Mouse (Mus musculus) ES-Bruce4 (cell line): ENCODE results near the gene 1700001P01Rik. TPM values are rescaled to one million over a fixed set of nuclear protein-coding genes. Genes with fewer than 3 reads are reported as not detected.

Source experiments
- H3K27ac ChIP-seq: 2 replicates; pipeline ENCODE4 v1.5.1; 2012; ENCODE audit warnings: low read length, inconsistent platforms; ENCODE audit not compliant: insufficient read depth
- H3K27me3 ChIP-seq: 2 replicates; pipeline ENCODE4 v1.6.1; 2012; ENCODE audit warnings: mild to moderate bottlenecking, low read length, inconsistent platforms; ENCODE audit not compliant: control insufficient read depth, poor library complexity, insufficient read depth, severe bottlenecking
- H3K36me3 ChIP-seq: 2 replicates; pipeline ENCODE4 v1.6.1; 2012; ENCODE audit warnings: inconsistent platforms, mild to moderate bottlenecking, low read length, moderate library complexity; ENCODE audit not compliant: control insufficient read depth, poor library complexity, insufficient read depth, severe bottlenecking
- H3K4me1 ChIP-seq: one replicate; pipeline ENCODE4 v1.8.1; 2011; ENCODE audit warnings: low read length; ENCODE audit not compliant: control insufficient read depth, insufficient read depth
- H3K4me3 ChIP-seq: 2 replicates; pipeline ENCODE4 v1.5.1; 2011; ENCODE audit warnings: low read depth, mild to moderate bottlenecking, low read length
- H3K9ac ChIP-seq: 2 replicates; pipeline ENCODE4 v1.6.1; 2012; ENCODE audit warnings: low read depth, mild to moderate bottlenecking, inconsistent platforms; ENCODE audit not compliant: poor library complexity, severe bottlenecking
- H3K9me3 ChIP-seq: replicated peaks from 2 replicates; pipeline ENCODE4 v1.6.1; 2012; ENCODE audit warnings: mild to moderate bottlenecking, low read length, inconsistent platforms; ENCODE audit not compliant: control insufficient read depth, poor library complexity, insufficient read depth, severe bottlenecking
- CTCF ChIP-seq: IDR thresholded peaks from one replicate; pipeline ENCODE4 v1.8.1; 2011; ENCODE audit warnings: low read depth, low read length
- EP300 ChIP-seq: IDR thresholded peaks from 2 replicates; pipeline ENCODE4 v1.6.1; 2011; ENCODE audit warnings: low read depth, low read length; ENCODE audit not compliant: insufficient read depth
- POLR2A ChIP-seq: IDR thresholded peaks from one replicate; pipeline ENCODE4 v1.8.1; 2011; ENCODE audit warnings: low read length; ENCODE audit not compliant: insufficient read depth
- polyA plus RNA-seq: library from polyadenylated mRNA; stranded (reverse); fragments of >200 nt; gene quantifications from 2 replicates; pipeline ENCODE4 v1.2.4, GENCODE M21; 2011; ENCODE audit warnings: low read depth; ENCODE audit not compliant: missing spikeins, insufficient read depth, insufficient read length

The 1700001P01Rik gene
- polyA plus RNA-seq, 1 experiment, result 0.99 TPM

DNA sequence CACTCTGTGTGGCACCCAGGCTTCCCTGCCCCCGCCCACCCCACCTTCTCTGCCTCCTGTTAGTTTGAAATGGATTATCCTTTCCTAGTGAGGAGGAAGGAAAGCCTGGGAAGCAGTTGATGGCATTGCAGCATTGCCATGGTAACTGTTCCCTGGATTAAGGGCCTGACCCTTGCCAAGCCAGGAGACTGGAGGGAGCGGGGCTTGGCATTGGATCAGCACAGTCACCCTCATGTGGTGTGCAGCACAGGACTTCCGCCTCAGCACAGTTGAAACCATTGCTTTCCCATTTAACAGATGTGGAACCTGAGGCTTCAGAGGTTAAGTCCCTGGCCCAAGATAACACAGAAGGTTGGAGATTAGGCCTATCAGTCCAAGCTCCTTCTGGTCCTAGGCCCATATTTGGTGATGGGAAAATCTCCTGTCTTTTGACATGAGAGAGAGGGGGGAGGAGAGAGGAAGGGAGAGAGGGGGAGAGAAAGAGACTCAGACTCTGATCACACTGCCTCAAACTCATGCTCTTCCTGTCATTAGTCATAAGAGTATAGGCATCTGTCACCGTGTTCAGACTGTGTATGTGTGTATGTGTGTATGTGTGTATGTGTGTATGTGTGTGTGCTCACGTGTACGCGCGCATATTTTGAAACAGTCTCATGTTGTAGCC lies 45.8 kb upstream of the 1700001P01Rik start:
- Histone ChIP-seq H3K4me3 (no peak overlapping the region), H3K9ac (no peak overlapping the region), H3K4me1 (peaks cover 18% of the 10 kb centered on the region), H3K27me3 (no peaks in the 10 kb centered on the region), H3K9me3 (no peaks in the 10 kb centered on the region), H3K27ac (no peak overlapping the region), H3K36me3 (peaks cover 26% of the 10 kb centered on the region)
- TF ChIP-seq EP300, result no peak
- TF ChIP-seq CTCF, result no peak
- no peak for TF ChIP-seq POLR2A

DNA sequence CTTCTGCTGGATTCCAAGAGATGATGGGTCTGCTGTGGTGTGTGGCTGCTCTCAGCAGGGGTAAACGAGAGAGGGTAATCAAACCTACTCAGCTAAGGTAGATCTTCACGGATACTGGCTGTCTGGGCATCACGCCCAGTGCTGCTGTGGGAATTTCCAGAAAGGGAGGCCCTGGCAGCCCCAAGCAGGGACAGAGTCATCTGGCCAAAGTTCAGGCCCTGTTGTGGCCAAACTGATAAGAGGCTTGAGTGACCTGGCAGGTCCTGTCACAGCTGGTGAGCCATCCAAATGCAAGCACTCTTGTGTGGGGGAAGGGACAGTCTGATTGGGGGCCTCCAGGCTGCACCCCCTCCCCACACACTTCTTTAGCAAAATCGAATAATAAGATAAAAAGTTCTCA lies 45.1 kb upstream of the 1700001P01Rik start:
- Histone ChIP-seq H3K4me3 (no peak overlapping the region), H3K27ac (no peak overlapping the region), H3K27me3 (no peaks in the 10 kb centered on the region), H3K9ac (no peak overlapping the region), H3K9me3 (no peaks in the 10 kb centered on the region), H3K4me1 (peaks cover 13% of the 10 kb centered on the region), H3K36me3 (peaks cover 26% of the 10 kb centered on the region)
- no peak for TF ChIP-seq EP300
- TF ChIP-seq CTCF, result no peak
- TF ChIP-seq POLR2A, result no peak

DNA sequence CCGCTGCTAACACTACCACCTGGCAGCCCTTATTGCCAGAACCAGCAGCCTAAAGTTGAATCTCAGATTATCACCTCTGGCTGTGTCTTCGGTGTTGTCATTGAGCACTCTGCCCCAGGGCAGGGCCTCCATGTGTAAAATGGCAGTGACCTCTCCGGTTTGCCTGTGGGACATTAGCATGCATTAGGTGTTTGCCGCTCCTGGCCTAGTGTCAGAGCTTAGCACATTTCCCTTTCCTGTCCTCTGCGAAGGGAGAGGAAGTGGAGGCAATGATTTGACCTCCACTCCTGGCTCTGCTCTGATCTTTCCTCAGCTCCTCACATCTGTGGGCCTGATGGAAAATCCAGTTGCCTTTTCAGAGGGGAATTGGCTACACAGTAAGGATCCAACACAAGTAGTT lies 44.2 kb upstream of the 1700001P01Rik start:
- Histone ChIP-seq H3K9me3 (no peaks in the 10 kb centered on the region), H3K27me3 (no peaks in the 10 kb centered on the region), H3K4me1 (peaks cover 15% of the 10 kb centered on the region), H3K4me3 (no peak overlapping the region), H3K36me3 (peaks cover 25% of the 10 kb centered on the region), H3K9ac (no peak overlapping the region), H3K27ac (peak overlapping the region; percentile 26; the same call in 1 of the 2 replicates)
- TF ChIP-seq POLR2A (no peak), CTCF (no peak), EP300 (no peak)

DNA sequence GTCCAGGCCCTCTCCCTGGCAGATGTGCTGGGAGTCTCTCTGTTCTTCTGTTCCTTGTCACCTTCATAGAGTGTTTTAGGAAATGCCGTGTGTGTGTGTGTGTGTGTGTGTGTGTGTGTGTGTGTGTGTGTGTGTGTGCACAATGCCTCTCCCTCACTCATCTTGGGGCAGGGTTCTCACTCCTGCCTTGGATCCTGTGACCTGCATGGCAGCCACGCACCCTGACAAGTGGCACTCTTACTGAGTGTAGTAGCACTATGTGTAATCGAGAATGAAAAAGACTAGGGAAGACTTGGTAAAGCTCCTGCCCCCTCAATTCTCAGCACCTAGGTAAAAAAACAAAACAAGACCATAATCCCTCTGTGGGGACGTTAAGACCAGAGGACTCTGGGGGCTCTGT lies 43.4 kb upstream of the 1700001P01Rik start:
- Histone ChIP-seq H3K9me3 (no peaks in the 10 kb centered on the region), H3K27ac (peak overlapping the region; percentile 53), H3K27me3 (no peaks in the 10 kb centered on the region), H3K4me1 (peaks cover 13% of the 10 kb centered on the region), H3K9ac (peak overlapping the region; percentile 19), H3K4me3 (no peak overlapping the region), H3K36me3 (peaks cover 26% of the 10 kb centered on the region)
- TF ChIP-seq POLR2A (no peak), EP300 (no peak), CTCF (no peak)

DNA sequence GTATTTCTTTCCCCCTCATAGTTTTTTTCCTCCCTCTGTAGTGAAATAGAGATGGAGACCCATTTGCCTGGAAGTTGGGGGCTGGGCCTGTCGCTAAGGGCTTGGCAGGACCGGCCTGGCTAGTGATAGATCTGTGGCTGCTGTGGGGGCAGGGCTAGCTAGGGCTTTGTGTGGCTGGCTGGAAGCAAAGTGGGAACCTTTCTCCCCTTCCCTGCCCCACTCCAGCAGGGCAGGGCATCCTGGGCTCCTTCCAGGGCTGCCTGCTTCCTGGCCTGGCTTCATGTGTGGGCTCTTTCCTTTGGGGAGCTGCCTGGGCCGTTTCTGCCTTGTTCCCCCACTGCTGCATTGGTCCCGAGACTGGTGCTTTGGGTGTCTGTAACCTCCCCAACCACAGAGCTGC lies 42.9 kb upstream of the 1700001P01Rik start:
- peak overlapping the region; percentile 55 for H3K27ac ChIP-seq
- peaks cover 16% of the 10 kb centered on the region for H3K4me1 ChIP-seq
- H3K9ac ChIP-seq, result peak overlapping the region; percentile 19

DNA sequence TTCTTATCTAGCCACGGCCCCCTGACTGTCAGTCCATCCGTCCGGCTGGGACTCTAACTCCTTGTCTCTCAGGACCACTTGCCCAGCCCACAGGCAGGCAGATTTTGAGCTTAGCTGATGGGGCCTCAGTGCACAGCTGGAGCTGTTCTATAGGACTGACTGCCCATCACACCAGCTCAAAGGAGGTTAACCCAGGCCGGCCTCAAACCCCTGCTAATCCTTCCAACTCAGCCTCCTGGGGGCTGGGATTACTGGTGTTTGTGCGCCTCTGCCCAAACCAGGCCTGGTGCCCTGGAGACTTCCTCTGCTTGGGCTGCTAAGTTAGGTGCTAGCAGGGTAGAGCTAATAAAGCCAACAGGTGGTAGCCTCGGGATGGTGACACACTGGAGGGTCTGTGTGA lies 42.3 kb upstream of the 1700001P01Rik start:
- Histone ChIP-seq H3K9ac (peak overlapping the region; percentile 19; the same call in 1 of the 2 replicates), H3K27me3 (no peaks in the 10 kb centered on the region), H3K4me1 (peaks cover 19% of the 10 kb centered on the region), H3K27ac (peak overlapping the region; percentile 55), H3K9me3 (no peaks in the 10 kb centered on the region), H3K36me3 (peaks cover 27% of the 10 kb centered on the region), H3K4me3 (no peak overlapping the region)
- TF ChIP-seq EP300 (no peak), POLR2A (no peak), CTCF (no peak)

More for the DNA sequence above, 42.9 kb upstream of the 1700001P01Rik start:
- Histone ChIP-seq H3K36me3 (peaks cover 28% of the 10 kb centered on the region), H3K4me3 (no peak overlapping the region), H3K9me3 (no peaks in the 10 kb centered on the region), H3K27me3 (no peaks in the 10 kb centered on the region)
- no peak for TF ChIP-seq EP300
- no peak for TF ChIP-seq CTCF
- TF ChIP-seq POLR2A, result no peak

DNA sequence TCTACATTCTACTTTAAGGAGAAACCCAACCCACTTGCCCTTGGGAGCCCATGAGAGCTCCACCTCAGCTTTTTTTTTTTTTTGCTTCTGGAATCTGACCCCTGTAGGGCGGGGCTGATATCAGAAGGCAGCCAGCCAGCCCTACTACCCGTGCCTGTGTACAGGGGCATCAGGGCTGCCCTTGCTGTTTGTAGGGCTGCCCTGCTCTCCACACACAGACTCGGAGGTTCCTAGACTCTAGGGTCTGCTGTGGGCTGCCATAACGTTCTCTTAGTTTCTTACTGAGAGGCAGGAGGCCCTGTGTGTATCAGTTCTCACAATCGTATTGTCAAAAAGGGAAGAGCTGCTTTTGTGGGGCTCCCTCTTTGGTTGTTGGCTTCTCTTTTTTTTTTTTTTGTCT lies 41.7 kb upstream of the 1700001P01Rik start:
- no peak overlapping the region for H3K4me3 ChIP-seq
- H3K27ac ChIP-seq, result peak overlapping the region; percentile 55

More for the DNA sequence above, 41.7 kb upstream of the 1700001P01Rik start:
- Histone ChIP-seq H3K9ac (0 out of 2 replicates have a peak overlapping the region, but pooled peaks have one; percentile 14), H3K36me3 (peaks cover 22% of the 10 kb centered on the region), H3K9me3 (no peaks in the 10 kb centered on the region), H3K27me3 (no peaks in the 10 kb centered on the region), H3K4me1 (peaks cover 23% of the 10 kb centered on the region)
- TF ChIP-seq CTCF (no peak), POLR2A (no peak), EP300 (no peak)
